Mouse (Mus musculus) midbrain, embryonic 16.5 days (tissue): Measurements from ENCODE around the gene Sox4. TPM values are rescaled to one million over a fixed set of nuclear protein-coding genes. Genes with fewer than 3 reads are reported as not detected.

ENCODE experiments used
- ATAC-seq: fragments of 200-750 bp; cut with Nextera tagmentation; 2 replicates; pipeline ENCODE4 v1.8.0; 2017; ENCODE audit warnings: moderate TSS enrichment
- H3K27ac ChIP-seq: fragments of 300-500 bp; sonication (generic); 2 replicates; pipeline ENCODE4 v1.5.1; 2014; ENCODE audit warnings: mild to moderate bottlenecking, low read length, mixed read lengths
- H3K27me3 ChIP-seq: fragments of 300-500 bp; sonication (generic); 2 replicates; pipeline ENCODE4 v1.6.1; 2014; ENCODE audit warnings: low read depth, low read length, mixed read lengths; ENCODE audit not compliant: control insufficient read depth, insufficient read depth
- H3K36me3 ChIP-seq: fragments of 300-500 bp; sonication (generic); 2 replicates; pipeline ENCODE4 v1.6.1; 2014; ENCODE audit warnings: mild to moderate bottlenecking, low read length, moderate library complexity, mixed read lengths; ENCODE audit not compliant: control insufficient read depth, insufficient read depth
- H3K4me1 ChIP-seq: fragments of 300-500 bp; sonication (generic); 2 replicates; pipeline ENCODE4 v1.6.1; 2014; ENCODE audit warnings: mild to moderate bottlenecking, low read length, mixed read lengths; ENCODE audit not compliant: control insufficient read depth, insufficient read depth
- H3K4me2 ChIP-seq: fragments of 300-500 bp; sonication (generic); 2 replicates; pipeline ENCODE4 v1.6.1; 2014; ENCODE audit warnings: mild to moderate bottlenecking, low read length, mixed read lengths
- H3K4me3 ChIP-seq: fragments of 300-500 bp; sonication (generic); 2 replicates; pipeline ENCODE4 v1.5.1; 2014; ENCODE audit warnings: low read depth, mild to moderate bottlenecking, low read length, moderate library complexity, mixed read lengths
- H3K9ac ChIP-seq: fragments of 300-500 bp; sonication (generic); 2 replicates; pipeline ENCODE4 v1.6.1; 2014; ENCODE audit warnings: low read depth, low read length, mixed read lengths
- H3K9me3 ChIP-seq: fragments of 300-500 bp; sonication (generic); replicated peaks from 2 replicates; pipeline ENCODE4 v1.6.1; 2014; ENCODE audit warnings: mild to moderate bottlenecking, low read length, mixed read lengths; ENCODE audit not compliant: control insufficient read depth, poor library complexity, severe bottlenecking
- WGBS: fragments of 180-500 bp; shearing (Covaris S2); extraction: QIAGEN DNeasy Blood & Tissue Kit; methylation state at CpG from one replicate; pipeline ENCODE4 v1.1.7; 2014; 5-methylcytosine and 5-hydroxymethylcytosine counted together
- polyA plus RNA-seq: library from polyadenylated mRNA; unstranded; fragments of >200 nt; fragmentation: Nextera tagmentation; extraction: Ambion mirVana; gene quantifications from 2 replicates; pipeline ENCODE4 v1.2.1, GENCODE M21; 2015

The Sox4 gene
- polyA plus RNA-seq, 1 experiment from 2014 or later, result 160 TPM

- Histone ChIP-seq H3K27me3 (no peaks in the 10 kb centered on the region), H3K36me3 (no peaks in the 10 kb centered on the region), H3K9me3 (no peaks in the 10 kb centered on the region), H3K4me3 (no peak overlapping the region), H3K4me2 (no peak overlapping the region), H3K27ac (no peak overlapping the region), H3K4me1 (no peaks in the 10 kb centered on the region), H3K9ac (no peak overlapping the region)
- WGBS, result 31% methylated on average over 3 of the region's 3 CpGs
- ATAC-seq, result no peak
Measured at GRCm38 (mm10) chr13:28931776-28932175, 21.7 kb downstream of the Sox4 start.

DNA sequence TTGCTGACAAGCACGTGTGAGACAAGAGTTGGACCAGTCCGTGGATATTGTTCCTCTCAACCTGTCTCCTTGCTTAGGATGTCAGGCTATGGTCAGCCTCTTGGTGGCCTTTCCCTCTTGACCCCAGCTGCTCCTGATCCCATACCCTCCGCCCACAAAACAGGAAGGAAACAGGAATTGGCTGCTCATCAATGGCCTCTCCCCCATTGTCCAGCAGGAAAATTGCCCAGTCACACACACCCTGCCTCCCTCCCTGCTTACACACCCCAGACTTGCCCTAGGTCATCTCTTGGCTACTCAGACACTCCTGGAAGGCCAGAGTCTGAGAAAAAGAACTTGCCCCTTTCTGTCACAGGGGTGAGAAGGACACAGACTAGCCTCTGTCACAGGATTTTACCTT is 22.2 kb downstream of the Sox4 start:
- Histone ChIP-seq H3K4me1 (no peaks in the 10 kb centered on the region), H3K4me3 (no peak overlapping the region), H3K9me3 (no peaks in the 10 kb centered on the region), H3K27me3 (no peaks in the 10 kb centered on the region), H3K4me2 (no peak overlapping the region), H3K36me3 (no peaks in the 10 kb centered on the region), H3K27ac (no peak overlapping the region), H3K9ac (no peak overlapping the region)
- 92% methylated on average over 3 of the region's 3 CpGs for WGBS
- no peak; the same call in 1 of the 2 replicates for ATAC-seq

DNA sequence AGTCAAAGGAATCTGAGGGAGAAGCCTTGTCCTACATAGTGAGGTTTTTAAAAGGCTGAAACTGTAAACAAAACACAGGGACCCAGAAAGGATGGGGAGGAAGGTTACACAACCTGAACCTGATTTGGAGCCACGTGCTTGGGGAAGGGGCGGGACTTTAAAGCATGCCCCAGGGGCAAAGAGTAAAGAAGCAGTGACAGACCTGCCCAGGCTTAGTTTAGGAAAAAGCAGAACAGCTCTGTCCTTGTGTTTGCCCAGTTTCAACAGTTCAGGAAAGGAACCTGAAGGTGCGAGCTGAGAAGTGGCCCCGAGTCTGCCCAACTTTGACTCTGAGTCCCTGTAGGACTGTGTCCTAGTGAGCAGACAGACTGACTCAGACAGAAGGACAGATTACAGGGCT is 23.1 kb downstream of the Sox4 start:
- WGBS, result 75% methylated on average over 4 of the region's 4 CpGs
- Histone ChIP-seq H3K4me3 (no peak overlapping the region), H3K4me1 (no peaks in the 10 kb centered on the region), H3K27me3 (no peaks in the 10 kb centered on the region), H3K9ac (no peak overlapping the region), H3K36me3 (no peaks in the 10 kb centered on the region), H3K27ac (no peak overlapping the region), H3K4me2 (no peak overlapping the region), H3K9me3 (no peaks in the 10 kb centered on the region)
- no peak for ATAC-seq

DNA sequence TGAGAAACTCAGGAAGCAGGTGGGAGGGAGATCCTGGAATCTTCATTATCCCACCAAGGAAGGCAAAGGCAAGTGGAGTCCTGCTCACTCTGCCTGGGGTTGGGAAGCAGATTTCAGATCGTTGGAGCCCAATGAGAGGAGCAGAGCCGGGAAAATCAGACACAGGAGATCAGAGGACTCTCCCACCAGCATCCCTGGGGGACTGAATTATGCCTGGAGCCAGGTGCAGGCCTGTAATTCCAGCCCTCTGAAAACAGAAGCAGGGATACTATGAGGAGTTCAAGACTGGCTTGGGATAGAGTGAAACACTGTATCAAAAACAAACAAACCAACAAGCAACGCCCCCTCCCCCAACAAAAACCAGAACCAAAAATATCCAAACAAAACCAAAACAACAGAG is 23.6 kb downstream of the Sox4 start:
- Histone ChIP-seq H3K27me3 (no peaks in the 10 kb centered on the region), H3K4me3 (no peak overlapping the region), H3K4me2 (no peak overlapping the region), H3K4me1 (no peaks in the 10 kb centered on the region), H3K9me3 (no peaks in the 10 kb centered on the region), H3K9ac (no peak overlapping the region), H3K36me3 (no peaks in the 10 kb centered on the region), H3K27ac (no peak overlapping the region)
- WGBS, result 34% methylated on average over 3 of the region's 3 CpGs
- no peak for ATAC-seq

DNA sequence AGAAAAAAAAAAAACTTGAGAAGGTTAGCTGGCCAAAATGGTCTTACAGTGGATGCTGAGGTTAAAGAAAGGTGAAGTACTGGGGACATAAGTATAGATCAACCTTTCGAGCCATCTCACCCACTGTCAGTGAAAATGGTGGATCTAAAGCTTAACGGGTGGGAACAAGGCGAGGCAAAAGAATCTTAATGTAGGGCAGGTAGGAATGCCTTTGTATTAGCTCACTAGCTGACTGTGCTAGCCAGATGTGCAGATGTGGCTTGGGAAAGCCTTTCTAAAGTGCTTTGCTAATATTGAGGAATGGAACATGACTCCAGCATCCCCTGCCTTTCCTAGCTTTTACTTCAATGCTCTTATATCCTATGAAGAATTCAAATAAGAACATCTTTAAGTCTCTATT is 30.4 kb downstream of the Sox4 start:
- H3K27ac ChIP-seq, result no peak overlapping the region
- H3K36me3 ChIP-seq, result no peaks in the 10 kb centered on the region
- H3K9me3 ChIP-seq, result no peaks in the 10 kb centered on the region
- H3K9ac ChIP-seq, result no peak overlapping the region
- no peak overlapping the region for H3K4me2 ChIP-seq
- ATAC-seq, result no peak
- H3K27me3 ChIP-seq, result no peaks in the 10 kb centered on the region
- no peaks in the 10 kb centered on the region for H3K4me1 ChIP-seq
- H3K4me3 ChIP-seq, result no peak overlapping the region
- WGBS, result 96% methylated on average over 3 of the region's 3 CpGs

DNA sequence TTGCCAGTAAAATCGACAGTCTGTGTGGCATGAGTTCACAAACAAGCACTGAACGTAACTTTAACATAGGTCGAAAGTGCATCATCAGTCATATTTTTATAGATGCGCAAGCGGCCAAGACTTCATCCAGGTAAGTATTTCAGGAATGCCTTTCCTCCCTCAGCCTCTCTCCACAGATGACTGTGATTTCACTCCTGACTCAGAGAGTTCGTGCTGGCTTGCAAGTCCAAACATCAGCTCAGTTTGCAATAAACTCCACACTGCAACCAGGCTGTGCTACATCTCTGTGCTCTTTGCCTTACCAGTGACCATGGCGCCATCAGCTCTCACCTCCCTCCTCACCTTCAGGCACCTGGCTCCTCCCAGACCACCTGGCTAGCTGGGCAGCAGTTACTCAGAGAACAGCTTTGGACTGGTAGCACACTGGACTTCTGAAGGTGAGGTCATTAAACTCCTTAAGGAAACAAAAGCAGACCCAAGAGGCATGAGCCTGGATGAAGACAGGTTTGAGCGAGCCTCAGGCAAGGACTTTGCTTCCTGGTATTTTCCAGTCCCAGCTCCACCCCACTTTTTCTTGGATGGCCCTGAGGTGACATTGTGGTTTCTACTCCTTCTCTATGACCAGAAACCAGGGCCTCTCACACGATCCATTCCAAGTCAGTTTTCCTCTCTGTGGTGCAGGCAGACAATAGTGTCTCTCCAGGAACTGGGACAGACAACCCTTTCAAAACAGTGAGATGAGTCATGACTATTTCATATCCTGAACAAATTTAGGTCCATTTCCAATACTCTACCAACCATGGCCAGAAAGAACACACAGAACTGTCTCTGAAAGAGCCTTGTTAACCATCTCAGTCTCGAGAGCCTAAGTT is 35.9 kb downstream of the Sox4 start:
- Histone ChIP-seq H3K27ac (no peak overlapping the region), H3K9ac (no peak overlapping the region), H3K27me3 (no peaks in the 10 kb centered on the region), H3K9me3 (no peaks in the 10 kb centered on the region), H3K36me3 (no peaks in the 10 kb centered on the region), H3K4me2 (no peak overlapping the region), H3K4me1 (no peaks in the 10 kb centered on the region), H3K4me3 (no peak overlapping the region)
- 93% methylated on average over 10 of the region's 10 CpGs for WGBS
- no peak for ATAC-seq

DNA sequence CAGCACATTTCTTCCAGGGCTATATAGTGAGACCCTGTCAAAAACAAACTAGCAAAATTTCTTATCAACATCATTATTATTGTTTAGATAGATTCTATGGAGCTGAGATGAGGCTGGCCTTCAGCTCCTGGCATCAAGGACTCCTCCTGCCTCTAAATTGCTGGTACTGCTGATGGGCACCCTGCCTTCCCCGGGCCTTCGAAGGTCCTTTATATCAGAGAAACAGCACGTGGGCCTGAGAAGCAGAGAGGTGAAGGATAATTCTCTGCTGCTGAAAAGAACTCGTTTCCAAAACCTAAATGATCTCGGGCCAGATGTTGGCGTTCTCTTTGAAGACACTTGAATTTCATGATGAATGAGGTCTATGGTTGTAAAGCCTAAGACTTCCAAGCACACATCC is 39.9 kb downstream of the Sox4 start:
- Histone ChIP-seq H3K9ac (no peak overlapping the region), H3K27ac (no peak overlapping the region), H3K27me3 (no peaks in the 10 kb centered on the region), H3K36me3 (no peaks in the 10 kb centered on the region), H3K9me3 (no peaks in the 10 kb centered on the region), H3K4me3 (no peak overlapping the region), H3K4me2 (no peak overlapping the region), H3K4me1 (no peaks in the 10 kb centered on the region)
- WGBS, result 83% methylated on average over 6 of the region's 6 CpGs
- ATAC-seq, result no peak

GRCm38 (mm10) chr13:28906981-28907380 is 46.5 kb downstream of the Sox4 start:
- no peak for ATAC-seq
- Histone ChIP-seq H3K4me3 (no peak overlapping the region), H3K4me1 (no peaks in the 10 kb centered on the region), H3K36me3 (no peaks in the 10 kb centered on the region), H3K9ac (no peak overlapping the region), H3K9me3 (no peaks in the 10 kb centered on the region), H3K27me3 (no peaks in the 10 kb centered on the region), H3K4me2 (no peak overlapping the region), H3K27ac (no peak overlapping the region)
- WGBS, result 91% methylated on average over 10 of the region's 10 CpGs
